Mouse (Mus musculus) G1E (cell line): ENCODE data around the gene Safb2.

Experiments
- CTCF ChIP-seq: IDR thresholded peaks from 2 replicates; pipeline ENCODE4 v1.5.1; 2012; ENCODE audit warnings: low read depth, low read length, inconsistent platforms, mixed read lengths
- GATA1 ChIP-seq: IDR thresholded peaks from 2 replicates; pipeline ENCODE4 v1.6.1; 2012; ENCODE audit warnings: borderline replicate concordance, low read length, inconsistent platforms, mixed read lengths

DNA sequence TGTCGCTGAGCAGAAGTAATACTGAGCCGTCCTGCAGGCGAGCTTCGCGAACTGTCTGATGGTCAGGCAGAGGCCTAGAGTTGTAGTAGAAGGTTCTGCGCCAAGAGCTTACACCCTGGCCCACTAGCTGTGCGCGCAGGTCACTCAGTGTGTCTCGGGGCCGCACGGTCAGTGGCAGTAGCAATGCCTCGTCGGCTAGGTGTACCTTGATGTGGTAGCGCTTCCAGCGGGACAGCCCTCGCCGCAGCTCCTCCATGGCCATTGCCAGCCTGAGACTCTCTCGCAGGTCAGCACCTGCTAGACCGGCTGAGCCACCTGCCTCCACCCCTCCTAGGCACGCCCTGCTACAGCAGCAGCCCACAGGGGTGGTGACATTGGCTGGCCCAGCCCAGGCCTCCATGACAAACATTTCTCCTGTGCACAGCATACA lies 30.2 kb downstream of the Safb2 start, which contains the start of gene Gm20219:
- TF ChIP-seq CTCF (no peak), GATA1 (no peak)
